Mouse (Mus musculus) frontal cortex, adult 2 months (tissue): Measurements from ENCODE around the gene Haus2. TPM values are rescaled to one million over a fixed set of nuclear protein-coding genes. Genes with fewer than 3 reads are reported as not detected.
A peak's percentile ranks its signal among the peaks of the same experiment; 100 is the strongest.
"Not testable (repeated sequence)": the region's sequence is repeated elsewhere in the genome, so short reads cannot be mapped to it uniquely, and the experiment has no call there.

Experiments
- DNase-seq, 2 experiments: peaks; one replicate each; pipeline ENCODE4 v3.0.0; 2022; ENCODE audit warnings: low spot score in 1 of 2; ENCODE audit errors: extremely low spot score in 1 of 2
- polyA plus RNA-seq: library from polyadenylated mRNA; depleted of rRNA; stranded (reverse); fragments of >200 nt; gene quantifications from 2 replicates; pipeline ENCODE4 v1.2.3, GENCODE M21; 2012; rRNA removed

The Haus2 gene
- polyA plus RNA-seq = 14.9 and 17.1 TPM in 2 replicates

DNA sequence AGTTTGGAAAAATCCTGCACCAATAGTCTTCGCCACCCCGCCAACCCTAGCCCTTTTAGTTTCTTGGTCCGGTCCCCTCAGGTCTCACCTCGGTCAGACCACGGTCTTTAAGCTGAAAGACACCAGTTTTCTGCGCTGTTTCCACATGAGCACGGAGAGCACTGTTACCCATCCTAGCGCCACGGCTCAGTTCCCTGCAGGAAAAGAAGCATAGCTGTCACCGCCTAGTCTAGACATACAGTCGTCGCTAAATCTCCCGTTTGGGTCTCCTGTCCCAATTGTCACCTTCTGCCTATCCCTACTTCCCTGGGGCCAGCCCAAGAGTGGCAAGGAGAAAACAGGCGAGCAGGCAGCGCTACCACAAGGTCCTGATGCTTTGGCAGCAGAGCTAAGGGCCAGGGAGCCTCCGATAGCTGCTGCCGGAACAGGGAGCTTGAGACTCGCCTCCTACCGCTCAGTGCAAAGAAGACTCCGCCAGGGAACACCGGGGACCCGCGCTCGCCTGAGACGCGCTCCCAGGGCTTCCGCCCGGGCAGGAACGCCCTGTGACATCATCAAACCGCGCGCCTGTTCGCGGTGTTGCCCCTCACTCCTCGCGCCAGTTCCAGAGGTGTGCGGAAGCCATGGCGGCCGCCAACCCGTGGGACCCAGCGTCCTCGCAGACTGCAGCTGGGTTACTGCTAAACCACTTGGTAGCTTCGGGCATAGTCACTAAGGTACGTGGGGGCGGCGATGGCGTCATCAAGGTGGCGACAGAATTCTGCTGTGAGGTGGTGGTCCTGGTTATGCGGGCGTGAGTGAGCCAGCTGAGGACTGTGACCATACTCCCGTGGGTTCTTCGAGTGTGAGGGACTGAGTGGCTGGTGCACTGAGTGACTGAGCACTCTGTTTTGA lies at the start of gene Haus2, which contains the start of gene Lrrc57:
TSS of gene Haus2 (plus strand) at position 554 of the 894 bp plus-strand sequence.
TSS of gene Lrrc57 (minus strand) at position 691 of the 894 bp plus-strand sequence.
- DNase-seq = peak; percentile 79 to 93

DNA sequence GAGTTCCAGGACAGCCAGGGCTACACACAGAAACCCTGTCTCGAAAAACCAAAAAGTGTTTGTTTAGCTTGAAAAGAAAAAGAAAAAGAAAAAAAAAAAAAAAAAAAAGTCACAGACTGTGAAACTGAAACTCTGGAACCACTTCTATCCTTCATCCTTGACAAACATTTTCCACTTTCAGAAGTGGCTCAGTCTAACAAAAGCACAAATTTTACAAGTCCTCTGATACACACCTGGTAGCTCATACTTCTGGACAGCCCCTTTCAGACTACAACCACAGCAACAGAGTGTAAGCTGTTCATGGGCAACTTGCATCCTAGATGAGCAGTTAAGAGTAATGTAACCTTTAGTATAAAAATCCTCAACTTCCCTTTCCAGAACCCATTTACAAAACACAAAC lies 47.7 kb upstream of the Haus2 start:
- DNase-seq = no peak

DNA sequence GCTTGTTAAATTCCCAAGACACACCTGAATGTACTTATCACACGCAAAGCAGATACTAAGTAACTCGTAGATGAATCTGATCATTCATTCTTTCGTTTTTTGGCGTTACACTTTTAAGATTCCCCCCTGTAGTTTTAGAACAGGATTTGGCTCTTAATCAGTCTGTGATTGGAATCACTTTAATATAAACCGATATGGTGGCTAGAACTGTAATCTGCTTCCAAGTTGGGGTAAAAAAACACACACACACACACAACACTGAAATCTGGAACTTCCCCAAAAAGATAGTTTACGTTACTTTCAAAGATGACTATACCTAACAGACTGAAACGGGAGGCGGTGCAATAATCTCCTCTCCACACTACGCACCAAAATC lies 46.3 kb upstream of the Haus2 start:
- no peak for DNase-seq

DNA sequence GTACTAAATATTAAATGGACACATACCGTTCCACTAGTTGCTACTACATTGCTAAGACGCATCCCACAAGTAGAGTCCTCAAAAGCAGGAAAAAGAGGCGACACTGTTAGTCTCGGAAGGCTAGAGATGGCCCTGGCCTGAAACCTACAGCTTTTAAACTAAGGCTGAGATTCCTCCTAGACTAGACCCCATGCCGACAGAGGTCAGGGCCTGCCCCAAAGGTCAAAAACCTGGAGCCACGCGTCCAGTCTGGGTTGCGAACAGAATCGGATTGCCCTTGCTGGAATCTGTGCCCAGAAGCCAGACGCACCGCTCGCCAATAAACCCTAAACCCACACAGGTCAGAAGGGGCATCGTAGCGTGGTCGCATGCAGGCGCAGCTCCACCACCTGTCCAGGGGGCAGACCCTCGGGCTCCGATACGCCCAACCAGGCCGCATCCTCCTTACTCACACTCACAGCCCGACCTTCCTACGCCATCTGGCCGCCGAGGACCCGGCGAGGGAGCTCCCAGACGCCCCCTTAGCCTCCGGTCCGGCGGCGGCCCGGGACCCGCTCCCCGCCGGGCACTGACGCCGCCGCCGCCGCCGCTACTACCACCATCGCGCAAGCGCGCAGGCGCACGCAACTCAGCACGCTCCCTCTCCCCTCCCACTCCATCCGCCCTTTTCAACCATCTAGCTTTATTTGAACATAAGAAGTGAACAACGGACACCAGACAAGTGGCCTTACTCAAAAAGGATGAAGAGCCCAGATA lies 45.8 kb upstream of the Haus2 start, which contains the start of gene Zfp106:
TSS of gene Zfp106 (minus strand) at position 609 of the 756 bp plus-strand sequence.
- DNase-seq = peak; percentile 84 to 93

DNA sequence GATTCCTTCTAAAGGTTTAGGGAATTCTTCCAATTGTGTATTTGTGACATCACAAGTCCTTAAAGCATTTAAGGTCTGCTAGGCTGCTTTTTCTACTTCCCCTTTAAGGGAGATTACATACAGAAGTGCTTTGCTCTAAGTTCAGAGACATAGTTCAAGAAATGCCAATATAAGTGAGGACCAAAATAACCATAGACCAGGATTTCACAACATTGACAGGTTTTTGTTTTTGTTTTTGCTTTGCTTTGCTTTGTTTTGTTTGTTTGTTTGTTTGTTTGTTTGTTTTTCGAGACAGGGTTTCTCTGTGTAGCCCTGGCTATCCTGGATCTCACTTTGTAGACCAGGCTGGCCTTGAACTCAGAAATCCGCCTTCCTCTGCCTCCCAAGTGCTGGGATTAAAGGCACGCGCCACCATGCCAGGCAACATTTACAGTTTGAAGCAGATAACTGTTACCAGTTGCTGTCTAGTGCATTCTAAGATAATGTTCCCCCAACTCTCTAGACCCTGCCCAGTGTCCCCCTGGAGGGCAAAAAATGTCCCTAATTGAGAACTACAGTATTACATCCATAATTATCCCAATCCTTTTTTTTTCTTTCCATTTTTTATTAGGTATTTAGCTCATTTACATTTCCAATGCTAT lies 44.5 kb upstream of the Haus2 start:
- DNase-seq = not testable (repeated sequence)

DNA sequence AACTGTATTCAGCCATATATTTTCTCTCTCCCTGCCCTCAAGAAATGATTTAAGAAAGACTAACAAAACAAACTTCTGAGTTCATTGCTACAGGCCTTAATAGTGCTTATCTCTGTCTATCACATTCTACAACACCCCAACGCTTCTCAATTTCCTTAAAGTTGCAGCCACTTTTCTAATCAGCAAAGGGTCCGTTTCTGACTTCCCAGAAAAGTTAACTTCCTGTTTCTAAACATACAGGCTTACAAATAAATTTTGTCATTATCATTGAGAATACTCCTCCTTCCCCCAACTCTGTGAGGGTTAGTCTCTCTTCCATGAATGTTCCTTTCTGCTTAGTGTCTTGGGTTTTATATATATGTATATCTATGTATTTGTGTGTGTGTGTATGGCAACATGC lies 43.8 kb upstream of the Haus2 start:
- no peak for DNase-seq

DNA sequence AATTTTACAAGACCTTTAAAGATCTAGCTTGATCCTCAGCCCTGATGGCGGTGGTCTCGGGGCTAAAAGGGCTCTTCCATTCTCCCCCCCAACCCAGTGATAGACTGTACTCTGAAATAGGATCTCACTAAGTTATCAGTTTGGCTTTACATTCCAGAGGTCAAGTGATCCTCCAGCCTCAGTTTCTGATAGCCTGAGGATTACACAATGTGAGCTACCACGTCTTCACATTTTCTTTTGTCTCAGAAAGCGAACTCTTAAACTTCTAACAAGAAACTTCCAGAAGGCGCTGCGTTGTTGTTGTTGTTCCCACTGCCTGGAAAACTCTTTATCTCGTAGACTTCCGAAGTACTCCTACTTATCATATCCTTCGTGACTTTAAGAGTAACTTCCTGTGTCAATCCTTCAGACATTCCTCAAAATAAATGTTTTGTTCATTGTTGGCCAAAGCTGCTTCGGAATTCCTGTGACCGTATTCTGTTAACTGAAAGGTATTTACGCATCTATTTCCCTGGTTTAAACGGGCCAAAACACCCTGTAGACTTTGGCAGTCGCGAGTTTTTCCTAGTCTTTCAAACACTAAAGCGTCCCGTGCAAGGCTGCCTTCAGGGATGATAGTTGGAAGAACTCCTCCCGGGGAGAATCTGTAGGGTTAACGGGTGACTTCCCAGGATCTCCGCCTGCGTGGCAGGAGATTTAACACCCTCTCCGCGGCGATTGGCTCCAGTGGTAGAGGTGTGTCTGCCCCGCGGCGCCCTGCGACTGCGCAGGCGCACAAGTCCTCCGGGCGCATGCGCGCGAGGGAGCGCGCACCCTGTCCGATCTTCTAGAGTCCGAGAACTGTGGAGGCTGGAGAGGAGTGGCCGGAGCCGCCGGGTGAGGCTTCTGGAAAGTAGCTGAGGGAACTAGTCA lies 42.0 kb upstream of the Haus2 start, which contains the start of gene Snap23:
TSS of gene Snap23 (plus strand) at position 786 of the 912 bp plus-strand sequence.
- peak; percentile 90 to 96 for DNase-seq

DNA sequence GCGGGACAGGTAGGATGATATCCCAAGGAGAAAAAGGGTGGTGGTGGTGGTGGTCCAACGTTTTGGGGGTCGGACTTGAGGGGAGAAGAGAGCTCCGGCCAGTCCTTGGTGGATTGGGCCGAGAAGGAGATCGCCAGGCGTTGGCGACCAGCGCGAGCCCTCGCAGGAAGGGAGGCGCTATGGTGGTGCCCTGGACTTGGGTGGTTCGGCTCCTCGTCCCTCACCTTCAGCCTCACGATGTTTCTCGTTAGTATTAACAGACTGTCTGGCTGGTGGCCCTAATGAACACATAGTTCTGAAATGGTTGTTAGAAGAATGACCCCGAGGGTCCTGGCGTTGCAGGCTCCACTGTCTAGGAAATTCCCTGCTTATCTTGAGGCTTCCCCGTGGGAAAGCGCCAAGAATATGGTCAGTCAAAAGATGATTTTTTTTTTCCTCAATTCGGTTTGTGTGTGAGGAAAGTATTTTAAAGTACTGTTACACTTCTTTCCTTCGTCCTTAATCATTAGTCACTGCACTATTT lies 41.3 kb upstream of the Haus2 start:
- no peak for DNase-seq

DNA sequence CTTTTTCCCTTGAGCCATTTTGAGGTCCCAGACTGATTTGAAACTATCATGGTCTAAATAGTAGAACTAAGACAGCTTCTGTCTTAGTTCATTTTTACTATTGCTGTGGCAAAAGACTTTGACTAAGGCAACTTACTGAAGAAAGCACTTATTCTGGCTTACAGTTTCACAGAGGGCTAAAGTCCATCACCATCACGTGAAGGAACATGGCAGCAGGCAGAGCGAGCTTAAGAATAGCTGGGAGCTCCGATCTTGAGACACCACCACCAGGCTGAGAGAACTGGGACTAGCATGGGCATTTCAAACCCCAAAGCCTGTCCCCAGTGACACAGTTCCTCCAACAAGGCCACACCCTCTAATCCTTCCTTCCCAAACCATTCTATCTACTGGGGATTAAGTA lies 38.1 kb upstream of the Haus2 start:
- DNase-seq = no peak

DNA sequence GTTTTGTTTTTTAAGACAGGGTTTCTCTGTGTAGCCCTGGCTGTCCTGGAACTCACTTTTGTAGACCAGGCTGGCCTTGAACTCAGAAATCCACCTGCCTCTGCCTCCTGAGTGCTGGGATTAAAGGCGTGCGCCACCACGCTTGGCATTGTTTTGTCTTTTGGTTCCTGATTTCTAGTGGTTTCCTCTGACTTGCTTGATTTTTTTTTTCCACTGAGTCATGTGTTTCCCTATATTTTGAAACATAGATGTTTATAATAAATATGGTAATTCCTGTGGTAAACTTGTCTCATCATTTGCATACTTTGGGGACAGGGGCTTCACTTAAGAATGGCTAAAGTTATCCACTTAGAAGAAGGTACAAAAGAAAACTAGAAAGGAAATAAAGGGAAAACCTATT lies 37.0 kb upstream of the Haus2 start:
- not testable (repeated sequence) for DNase-seq

DNA sequence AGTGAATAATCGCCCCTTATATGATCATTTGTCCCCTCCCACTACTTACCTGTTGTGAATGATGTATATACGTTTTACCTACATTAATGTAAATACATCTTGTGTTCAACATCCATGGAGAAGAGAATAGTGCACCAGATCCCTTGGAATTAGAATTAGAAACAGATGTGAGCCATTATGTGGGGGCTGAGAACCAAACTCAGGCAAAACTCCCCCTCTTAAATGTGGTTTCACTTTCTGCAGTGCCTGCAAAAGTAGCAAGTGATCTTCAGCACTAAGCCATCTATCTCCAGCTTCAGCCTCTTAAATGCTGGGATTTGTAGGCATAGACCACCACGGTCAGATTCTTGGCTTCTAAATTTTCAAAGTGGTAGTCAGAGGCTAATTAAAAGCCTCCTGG lies 34.1 kb upstream of the Haus2 start:
- DNase-seq = no peak

DNA sequence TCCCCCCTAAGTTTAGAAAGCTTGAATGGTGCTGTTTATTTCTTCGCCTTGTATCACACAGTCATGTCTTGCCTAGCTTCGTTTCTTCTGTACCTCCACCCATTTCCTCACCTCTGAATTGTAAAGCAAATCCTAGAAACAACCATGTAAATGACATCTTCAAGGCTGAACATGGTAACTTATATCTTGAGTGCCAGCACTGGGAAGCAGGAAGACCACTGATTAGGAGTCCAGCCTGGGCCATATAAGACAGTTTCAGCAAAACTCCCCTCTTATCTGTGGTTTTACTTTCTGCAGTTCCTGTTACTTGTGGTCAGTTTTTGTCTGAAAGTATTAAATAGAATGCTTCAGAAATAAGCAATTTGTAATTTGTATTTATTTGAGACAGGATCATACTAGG lies 33.2 kb upstream of the Haus2 start:
- DNase-seq = no peak

DNA sequence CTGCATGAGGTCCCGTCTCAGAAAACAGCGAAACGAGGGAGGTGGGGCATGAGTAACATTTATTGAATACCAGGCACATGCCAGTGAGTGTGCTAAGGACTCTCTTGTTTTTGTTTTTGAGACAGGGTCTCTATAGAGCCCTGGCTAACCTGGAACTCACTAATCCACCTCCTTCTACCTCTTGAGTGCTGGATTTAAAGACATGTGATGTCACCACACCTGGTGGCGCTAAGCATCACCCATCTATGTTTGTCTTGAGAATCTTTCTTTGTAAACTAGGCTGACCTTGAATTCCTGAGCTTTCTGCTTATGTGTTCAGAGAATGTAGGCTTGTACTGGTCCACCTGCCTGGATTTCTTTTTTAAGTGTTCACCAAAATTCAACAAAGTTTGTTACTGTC lies 31.4 kb upstream of the Haus2 start:
- no peak for DNase-seq

DNA sequence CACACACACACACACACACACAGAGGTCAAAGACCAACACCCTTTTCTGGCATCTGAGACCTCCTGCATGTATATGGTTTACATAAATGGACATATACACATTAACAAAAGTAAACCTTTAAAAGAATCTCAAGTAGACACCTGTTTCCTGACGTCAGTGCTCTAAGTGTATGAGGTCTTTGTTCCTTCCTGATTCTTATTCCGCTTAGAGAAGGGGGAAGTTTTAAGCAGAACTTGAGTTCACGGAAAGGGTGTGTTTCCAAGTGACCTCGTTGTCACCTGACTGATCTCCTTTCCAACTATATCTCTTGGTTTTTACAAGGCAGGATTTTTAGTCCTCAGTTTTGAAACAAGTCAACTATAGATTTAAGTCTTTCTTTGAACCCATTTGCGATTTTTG lies 30.9 kb upstream of the Haus2 start:
- DNase-seq = no peak

DNA sequence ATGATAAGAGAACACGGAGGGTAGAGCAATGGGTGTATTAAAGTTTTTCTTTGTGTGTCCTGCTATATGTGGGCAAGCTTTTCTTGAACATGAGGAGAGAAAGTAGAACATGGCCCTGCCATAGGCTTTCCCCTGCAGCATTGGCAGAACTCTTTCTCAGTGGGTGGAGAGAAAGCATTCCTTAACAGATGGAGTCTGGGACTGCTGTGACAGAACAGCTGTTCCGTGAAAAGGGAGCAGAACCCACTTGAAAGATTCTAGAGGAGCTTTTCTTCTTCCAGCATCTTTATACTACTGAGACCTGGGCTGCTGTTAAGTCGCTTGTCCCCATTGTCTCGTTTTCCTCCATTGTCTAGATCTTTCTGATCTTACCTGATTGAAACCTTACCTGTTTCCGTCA lies 19.4 kb upstream of the Haus2 start:
- peak; percentile 82 to 87 for DNase-seq

DNA sequence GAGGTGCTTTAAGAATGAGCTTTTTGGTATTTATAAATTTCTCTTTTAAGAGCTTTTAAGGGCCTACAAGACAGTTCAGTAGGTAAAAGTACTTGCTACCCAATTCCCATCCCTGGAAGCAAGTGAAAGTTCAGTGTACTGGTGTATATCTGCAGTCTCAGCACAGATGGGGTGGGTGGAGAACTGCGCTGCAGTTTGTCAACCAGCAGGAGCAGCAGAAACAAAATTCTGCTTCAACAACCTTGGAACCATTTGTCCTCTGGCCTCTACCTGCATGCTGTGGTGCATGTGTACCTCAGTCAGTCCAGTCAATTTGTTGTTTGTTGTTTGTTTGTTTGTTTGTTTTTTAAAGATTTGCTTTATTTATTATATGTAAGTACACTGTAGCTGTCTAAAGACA lies 17.0 kb upstream of the Haus2 start:
- DNase-seq = no peak

DNA sequence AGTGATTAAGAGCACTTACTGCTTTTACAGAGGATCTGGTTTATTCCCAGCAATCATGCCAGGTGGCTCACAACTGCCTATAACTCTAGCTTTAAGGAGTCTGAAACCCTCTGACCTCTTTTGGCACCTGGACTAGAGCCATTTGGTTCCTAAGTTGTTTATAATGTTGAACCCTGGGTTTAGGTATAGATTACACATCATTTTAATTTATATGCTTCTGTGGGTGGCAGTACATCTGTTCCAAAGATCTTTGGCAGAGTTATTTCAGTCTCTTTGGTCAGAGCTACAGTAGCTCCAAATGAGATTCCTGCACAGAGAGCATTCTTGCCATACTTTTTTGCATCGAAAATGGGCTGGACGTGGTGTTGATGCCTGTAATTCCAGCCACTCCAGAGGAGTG lies 11.4 kb upstream of the Haus2 start:
- peak in 1 of 2 experiments; percentile 60 for DNase-seq

DNA sequence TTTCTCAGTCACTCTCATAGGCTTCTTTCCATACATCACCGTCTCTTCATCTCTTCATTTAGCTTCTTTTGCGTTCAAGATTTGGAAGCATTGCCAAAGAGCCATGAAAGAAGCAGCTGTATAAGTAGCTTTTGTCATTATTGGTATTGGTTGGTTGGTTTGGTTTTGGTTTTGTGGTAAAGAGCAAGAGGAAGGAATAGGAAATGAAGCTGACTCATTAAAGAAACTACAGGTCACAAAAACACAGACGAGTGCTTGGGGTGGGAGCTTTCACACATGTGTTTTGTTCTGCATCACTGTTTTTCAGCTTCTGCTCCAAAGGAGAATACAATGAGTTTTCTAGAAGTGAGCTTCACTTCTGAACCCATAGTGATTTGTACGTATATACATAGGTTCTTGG lies 9.7 kb upstream of the Haus2 start:
- no peak for DNase-seq

DNA sequence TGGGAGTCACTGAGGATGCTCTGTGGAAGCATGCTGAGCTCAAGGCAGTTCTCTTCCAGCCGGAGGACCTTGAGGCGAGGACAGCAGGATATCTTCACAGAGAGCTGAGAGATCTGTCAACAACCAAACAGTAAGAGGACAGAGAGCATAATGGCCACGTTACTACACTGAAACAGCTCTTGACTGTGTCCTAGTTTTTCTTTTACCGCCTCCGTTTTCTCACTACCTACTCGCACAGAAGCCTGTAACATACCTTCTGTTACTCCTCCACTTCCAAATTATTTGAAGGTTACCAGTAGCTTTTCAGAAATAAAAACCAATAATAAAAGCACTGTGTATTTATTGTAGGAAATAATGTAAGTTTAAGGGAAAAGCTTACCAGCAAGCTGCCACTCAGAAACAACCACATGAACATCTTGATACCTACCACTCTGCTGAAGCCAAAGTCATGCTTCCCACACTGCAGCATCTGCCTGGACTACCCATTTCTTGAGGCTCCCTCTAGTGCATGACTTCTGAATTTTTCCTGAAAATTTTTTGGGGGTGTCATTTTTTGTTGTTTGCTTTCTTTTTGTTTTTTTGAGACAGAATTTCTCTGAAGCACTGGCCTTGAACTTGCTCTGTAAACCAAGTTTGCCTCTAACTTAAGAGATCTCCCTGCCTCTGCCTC lies 3.0 kb upstream of the Haus2 start:
- DNase-seq = peak in 1 of 2 experiments; percentile 70
